Mouse (Mus musculus) urinary bladder, postnatal 14 days (tissue): ENCODE results near the gene Gm10408.
"Not testable (repeated sequence)": the region's sequence is repeated elsewhere in the genome, so short reads cannot be mapped to it uniquely, and the experiment has no call there.

Experiments
- DNase-seq: peaks from one replicate; pipeline ENCODE4 v3.0.0; 2021; ENCODE audit warnings: low spot score

Gm10408 gene

GRCm38 (mm10) chr14:3449079-3449478, at the start of gene Gm10408:
Gene Gm10408, plus strand, starts transcription at chr14:3449379.
- not testable (repeated sequence) for DNase-seq

- DNase-seq: not testable (repeated sequence)
Observed at GRCm38 (mm10) chr14:3412314-3412713, 36.9 kb upstream of the Gm10408 start, which contains the start of gene Gm10409. Gene Gm10409, plus strand, starts transcription at chr14:3412614.

GRCm38 (mm10) chr14:3427803-3428202, 21.4 kb upstream of the Gm10408 start, which contains the start of gene Gm3005:
Gene Gm3005, plus strand, starts transcription at chr14:3428103.
- DNase-seq: not testable (repeated sequence)
